Mouse (Mus musculus): ENCODE measurements at regions not wholly inside any gene's neighbourhood (a gene's known extent, or its start where the extent isn't known, plus 50 kb on each side); places are given as distances from the start of the nearest gene placed in this dataset.
A peak's percentile ranks its signal among the peaks of the same experiment; 100 is the strongest.
"Not testable (repeated sequence)": the region's sequence is repeated elsewhere in the genome, so short reads cannot be mapped to it uniquely, and the experiment has no call there.

- no peak for DNase-seq (ENCODE audit: low spot score in 2 of 2)
- intact Hi-C loops (cut with DNase I) = no loop called here
Observed at GRCm38 (mm10) chr1:35137907-35138306, 288.1 kb downstream of the Plekhb2 start.

GRCm38 (mm10) chr1:35149036-35149435 lies 299.3 kb downstream of the Plekhb2 start:
- DNase-seq (ENCODE audit: low spot score in 2 of 2) = no peak
- intact Hi-C loops (cut with DNase I) = no loop called here

- intact Hi-C loops (cut with DNase I) = loop anchor here (5.0 kb wide), 1 partner anchor 40 kb away; no protein-coding TSS in a partner anchor
- peak; percentile 32 to 83 for DNase-seq (ENCODE audit: low spot score in 2 of 2)
Observed at GRCm38 (mm10) chr1:35162506-35162905, 312.7 kb downstream of the Plekhb2 start.

- DNase-seq (ENCODE audit: low spot score in 2 of 2) = no peak
- intact Hi-C loops (cut with DNase I) = loop anchor here (5.0 kb wide), 1 partner anchor 38 kb away; no protein-coding TSS in a partner anchor
Observed at GRCm38 (mm10) chr1:35200656-35201055, 350.9 kb downstream of the Plekhb2 start.

- peak in 1 of 2 experiments; percentile 27 for DNase-seq (ENCODE audit: low spot score in 2 of 2)
- intact Hi-C loops (cut with DNase I) = loop anchor here (5.0 kb wide), 1 partner anchor 39 kb away; no protein-coding TSS in a partner anchor
Observed at GRCm38 (mm10) chr1:35201083-35201879, 351.5 kb downstream of the Plekhb2 start.

GRCm38 (mm10) chr1:35201880-35202220 lies 352.1 kb downstream of the Plekhb2 start:
- intact Hi-C loops (cut with DNase I) = loop anchor here (5.0 kb wide), 1 partner anchor 40 kb away; no protein-coding TSS in a partner anchor
- DNase-seq (ENCODE audit: low spot score in 2 of 2) = no peak

- DNase-seq (ENCODE audit: low spot score in 2 of 2) = peak; percentile 67 to 76
Observed at GRCm38 (mm10) chr1:35202551-35202950, 352.8 kb downstream of the Plekhb2 start.

GRCm38 (mm10) chr1:35206834-35207529 lies 357.2 kb downstream of the Plekhb2 start:
- DNase-seq (ENCODE audit: low spot score in 2 of 2) = no peak
- intact Hi-C loops (cut with DNase I) = no loop called here

More at GRCm38 (mm10) chr1:35202551-35202950, 352.8 kb downstream of the Plekhb2 start:
- intact Hi-C loops (cut with DNase I) = loop anchor here (5.0 kb wide), 1 partner anchor 40 kb away; no protein-coding TSS in a partner anchor

GRCm38 (mm10) chr1:35212111-35212891 lies 362.5 kb downstream of the Plekhb2 start:
- intact Hi-C loops (cut with DNase I) = no loop called here
- DNase-seq (ENCODE audit: low spot score in 2 of 2) = no peak

- DNase-seq (ENCODE audit: low spot score in 2 of 2) = no peak
- intact Hi-C loops (cut with DNase I) = no loop called here
Observed at GRCm38 (mm10) chr1:35213875-35214274, 364.1 kb downstream of the Plekhb2 start.

- no peak for DNase-seq (ENCODE audit: low spot score in 2 of 2)
- intact Hi-C loops (cut with DNase I) = no loop called here
Observed at GRCm38 (mm10) chr1:35216411-35216810, 366.6 kb downstream of the Plekhb2 start.

GRCm38 (mm10) chr1:35220215-35220614 lies 370.4 kb downstream of the Plekhb2 start:
- DNase-seq (ENCODE audit: low spot score in 2 of 2); intact Hi-C loops (cut with DNase I): not testable (repeated sequence)

- no peak for DNase-seq (ENCODE audit: low spot score in 2 of 2)
- intact Hi-C loops (cut with DNase I) = no loop called here
Observed at GRCm38 (mm10) chr1:35220751-35221150, 371.0 kb downstream of the Plekhb2 start.

- intact Hi-C loops (cut with DNase I) = no loop called here
- DNase-seq (ENCODE audit: low spot score in 2 of 2) = no peak
Observed at GRCm38 (mm10) chr1:35232592-35232991, 382.8 kb downstream of the Plekhb2 start.

GRCm38 (mm10) chr1:35238139-35238538 lies 388.4 kb downstream of the Plekhb2 start:
- intact Hi-C loops (cut with DNase I) = no loop called here
- no peak for DNase-seq (ENCODE audit: low spot score in 2 of 2)

GRCm38 (mm10) chr1:35242849-35243248 lies 393.1 kb downstream of the Plekhb2 start:
- intact Hi-C loops (cut with DNase I) = no loop called here
- no peak for DNase-seq (ENCODE audit: low spot score in 2 of 2)

- no peak for DNase-seq (ENCODE audit: low spot score in 2 of 2)
- intact Hi-C loops (cut with DNase I) = no loop called here
Observed at GRCm38 (mm10) chr1:35243339-35243738, 393.6 kb downstream of the Plekhb2 start.

- no peak for DNase-seq (ENCODE audit: low spot score in 2 of 2)
- intact Hi-C loops (cut with DNase I) = loop anchor here (5.0 kb wide), 1 partner anchor 233 kb away; no protein-coding TSS in a partner anchor
Observed at GRCm38 (mm10) chr1:35265125-35265524, 415.3 kb downstream of the Plekhb2 start.

- intact Hi-C loops (cut with DNase I) = loop anchor here (5.0 kb wide), 1 partner anchor 234 kb away; no protein-coding TSS in a partner anchor
- peak in 1 of 2 experiments; percentile 14 for DNase-seq (ENCODE audit: low spot score in 2 of 2)
Observed at GRCm38 (mm10) chr1:35266626-35267025, 416.9 kb downstream of the Plekhb2 start.
